Mouse (Mus musculus): ENCODE data around the gene Gne. TPM values are rescaled to one million over a fixed set of nuclear protein-coding genes. Genes with fewer than 3 reads are reported as not detected.
A peak's percentile ranks its signal among the peaks of the same experiment; 100 is the strongest.

Gene Gne
- polyA plus RNA-seq (2012; rRNA removed) (7.3 and 8.5 TPM in 2 replicates), polyA plus RNA-seq (2014; fragmentation: Nextera tagmentation; extraction: Ambion mirVana) (21.3 and 29.9 TPM in 2 replicates)

GRCm38 (mm10) chr4:44083945-44084344 lies at the start of gene Gne:
TSS of gene Gne (minus strand) at chr4:44084177.
- Histone ChIP-seq H3K4me2 (ENCODE audit: low read depth) (peak within 1 kb of the TSS; percentile 9; the same call in 1 of the 2 replicates), H3K4me1 (replicated peaks; ENCODE audit: control insufficient read depth in 2 of 2, insufficient read depth in 2 of 2, low read length in 1 of 2) (no peaks in the 10 kb centered on the region), H3K36me3 (replicated peaks; ENCODE audit: control insufficient read depth, insufficient read depth, low read depth) (no peaks in the 10 kb centered on the region), H3K9me3 (ENCODE audit: control insufficient read depth, low read length) (no peaks in the 10 kb centered on the region), H3K4me3 (ENCODE audit: insufficient read depth in 1 of 2, low read depth in 2 of 2, low read length in 2 of 2) (no peak within 1 kb of the TSS), H3K27ac (no peak within 1 kb of the TSS), H3K9ac (replicated peaks) (no peak within 1 kb of the TSS), H3K27me3 (ENCODE audit: control insufficient read depth, insufficient read depth, low read length) (peaks cover 5% of the 10 kb centered on the region; the same call in 1 of the 2 replicates)
- TF ChIP-seq EP300 (IDR thresholded peaks at IDR 0.05; ENCODE audit: low read depth) (no peak), CTCF (IDR thresholded peaks at IDR 0.05; ENCODE audit: low read depth) (no peak)
- DNase-seq (ENCODE audit: low read depth in 3 of 3, low spot score in 3 of 3) (no peak), ATAC-seq (ENCODE audit: insufficient read depth) (no peak)
- WGBS (ENCODE audit: insufficient replicate concordance): 2% methylated on average over 11 of the region's 11 CpGs

DNA sequence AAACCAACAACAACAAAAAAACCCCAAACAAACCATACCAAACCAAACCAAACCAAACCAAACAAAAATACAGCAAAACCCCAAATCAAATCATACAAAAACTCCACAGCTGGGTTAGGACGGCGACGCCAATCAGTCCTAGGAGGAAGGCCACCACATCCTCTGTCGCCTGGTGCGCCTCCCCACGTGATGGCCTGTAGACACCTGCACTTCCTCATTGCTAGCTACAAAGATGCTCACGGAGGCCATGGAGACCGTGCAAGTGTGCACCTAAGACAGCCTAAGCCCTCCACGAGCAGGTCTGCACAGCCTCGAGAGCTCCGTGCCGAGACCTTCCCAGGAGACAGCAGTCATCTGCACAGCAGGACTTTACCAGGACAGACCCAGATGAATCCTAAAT lies 42.8 kb upstream of the Gne start:
- TF ChIP-seq CTCF (IDR thresholded peaks at IDR 0.05; ENCODE audit: low read depth) (no peak), EP300 (IDR thresholded peaks at IDR 0.05; ENCODE audit: low read depth) (no peak)
- no peak for ATAC-seq (ENCODE audit: insufficient read depth)

DNA sequence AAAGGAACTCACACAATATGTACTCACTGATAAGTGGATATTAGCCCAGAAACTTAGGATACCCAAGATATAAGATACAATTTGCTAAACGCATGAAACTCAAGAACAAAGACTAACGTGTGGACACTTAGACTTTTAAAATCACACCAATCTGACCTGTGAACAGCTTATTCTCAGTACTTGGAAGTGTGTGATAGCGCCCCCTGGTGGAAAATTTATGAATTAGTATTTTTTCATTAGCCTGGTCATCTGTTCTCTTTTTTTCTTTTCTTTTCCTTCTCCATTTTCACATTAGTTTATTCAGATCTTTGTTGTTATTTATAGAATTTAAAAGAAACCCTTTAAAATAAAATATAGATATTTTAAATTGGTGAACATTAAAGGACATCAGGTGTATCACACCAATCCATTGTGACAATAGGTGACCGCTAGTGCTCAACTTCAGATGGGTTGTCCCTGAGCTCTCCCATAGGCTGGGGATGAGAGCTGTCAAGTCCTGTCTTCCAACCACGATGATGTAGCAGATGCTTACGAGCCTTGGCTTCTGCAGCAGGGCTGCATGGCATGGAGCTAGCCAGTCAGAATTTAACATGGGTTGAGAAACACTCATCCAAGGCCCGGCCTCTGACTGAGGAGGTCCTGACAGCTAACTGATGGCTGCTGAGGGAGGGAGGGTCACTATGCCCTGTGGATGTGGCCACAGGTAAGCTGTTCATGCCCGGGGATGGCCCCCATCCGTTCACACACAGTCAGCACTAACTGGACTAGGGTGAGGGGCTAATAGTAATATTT lies 35.6 kb upstream of the Gne start:
- DNase-seq (ENCODE audit: low read depth in 3 of 3, low spot score in 3 of 3) (peak; percentile 17 to 28 (median 17)), ATAC-seq (ENCODE audit: insufficient read depth) (no peak)
- H3K4me3 ChIP-seq (ENCODE audit: insufficient read depth in 1 of 2, low read depth in 2 of 2, low read length in 2 of 2): no peak overlapping the region
- TF ChIP-seq CTCF (IDR thresholded peaks at IDR 0.05; ENCODE audit: low read depth) (peak; percentile 60; the same call in 1 of the 2 replicates), EP300 (IDR thresholded peaks at IDR 0.05; ENCODE audit: low read depth) (no peak)
- no peak overlapping the region for H3K4me2 ChIP-seq (ENCODE audit: low read depth)
- no peak overlapping the region for H3K9ac ChIP-seq (replicated peaks)
- H3K27ac ChIP-seq: no peak overlapping the region
- no peaks in the 10 kb centered on the region for H3K4me1 ChIP-seq (replicated peaks; ENCODE audit: control insufficient read depth in 2 of 2, insufficient read depth in 2 of 2, low read length in 1 of 2)
- no peaks in the 10 kb centered on the region for H3K9me3 ChIP-seq (ENCODE audit: control insufficient read depth, low read length)
- H3K36me3 ChIP-seq (replicated peaks; ENCODE audit: control insufficient read depth, insufficient read depth, low read depth): no peaks in the 10 kb centered on the region
- 36% methylated on average over 9 of the region's 9 CpGs for WGBS (ENCODE audit: insufficient replicate concordance)
- H3K27me3 ChIP-seq (ENCODE audit: control insufficient read depth, insufficient read depth, low read length): no peaks in the 10 kb centered on the region

More for the DNA sequence above, 42.8 kb upstream of the Gne start:
- Histone ChIP-seq H3K4me1 (replicated peaks; ENCODE audit: control insufficient read depth in 2 of 2, insufficient read depth in 2 of 2, low read length in 1 of 2) (no peaks in the 10 kb centered on the region), H3K4me3 (ENCODE audit: insufficient read depth in 1 of 2, low read depth in 2 of 2, low read length in 2 of 2) (no peak overlapping the region), H3K27ac (no peak overlapping the region), H3K9me3 (ENCODE audit: control insufficient read depth, low read length) (no peaks in the 10 kb centered on the region), H3K9ac (replicated peaks) (no peak overlapping the region), H3K27me3 (ENCODE audit: control insufficient read depth, insufficient read depth, low read length) (no peaks in the 10 kb centered on the region), H3K4me2 (ENCODE audit: low read depth) (no peak overlapping the region), H3K36me3 (replicated peaks; ENCODE audit: control insufficient read depth, insufficient read depth, low read depth) (peaks cover 16% of the 10 kb centered on the region)
- 78% methylated on average over 12 of the region's 12 CpGs for WGBS (ENCODE audit: insufficient replicate concordance)
- DNase-seq (ENCODE audit: low read depth in 3 of 3, low spot score in 3 of 3): no peak

- H3K36me3 ChIP-seq (replicated peaks; ENCODE audit: control insufficient read depth, insufficient read depth, low read depth): no peaks in the 10 kb centered on the region
- no peak overlapping the region for H3K9ac ChIP-seq (replicated peaks)
- no peaks in the 10 kb centered on the region for H3K27me3 ChIP-seq (ENCODE audit: control insufficient read depth, insufficient read depth, low read length)
- WGBS (ENCODE audit: insufficient replicate concordance): 70% methylated on average over 13 of the region's 13 CpGs
- H3K4me2 ChIP-seq (ENCODE audit: low read depth): no peak overlapping the region
- no peak overlapping the region for H3K4me3 ChIP-seq (ENCODE audit: insufficient read depth in 1 of 2, low read depth in 2 of 2, low read length in 2 of 2)
- H3K27ac ChIP-seq: no peak overlapping the region
- no peaks in the 10 kb centered on the region for H3K9me3 ChIP-seq (ENCODE audit: control insufficient read depth, low read length)
- ATAC-seq (ENCODE audit: insufficient read depth): no peak
- no peak for TF ChIP-seq EP300 (IDR thresholded peaks at IDR 0.05; ENCODE audit: low read depth)
- no peak for TF ChIP-seq CTCF (IDR thresholded peaks at IDR 0.05; ENCODE audit: low read depth)
- DNase-seq (ENCODE audit: low read depth in 3 of 3, low spot score in 3 of 3): no peak
- H3K4me1 ChIP-seq (replicated peaks; ENCODE audit: control insufficient read depth in 2 of 2, insufficient read depth in 2 of 2, low read length in 1 of 2): peaks cover 0 to 4% of the 10 kb centered on the region in 2 experiments; a peak in 1 of 4 replicates
These were observed 31.1 kb upstream of the Gne start for GRCm38 (mm10) chr4:44115046-44115445.

DNA sequence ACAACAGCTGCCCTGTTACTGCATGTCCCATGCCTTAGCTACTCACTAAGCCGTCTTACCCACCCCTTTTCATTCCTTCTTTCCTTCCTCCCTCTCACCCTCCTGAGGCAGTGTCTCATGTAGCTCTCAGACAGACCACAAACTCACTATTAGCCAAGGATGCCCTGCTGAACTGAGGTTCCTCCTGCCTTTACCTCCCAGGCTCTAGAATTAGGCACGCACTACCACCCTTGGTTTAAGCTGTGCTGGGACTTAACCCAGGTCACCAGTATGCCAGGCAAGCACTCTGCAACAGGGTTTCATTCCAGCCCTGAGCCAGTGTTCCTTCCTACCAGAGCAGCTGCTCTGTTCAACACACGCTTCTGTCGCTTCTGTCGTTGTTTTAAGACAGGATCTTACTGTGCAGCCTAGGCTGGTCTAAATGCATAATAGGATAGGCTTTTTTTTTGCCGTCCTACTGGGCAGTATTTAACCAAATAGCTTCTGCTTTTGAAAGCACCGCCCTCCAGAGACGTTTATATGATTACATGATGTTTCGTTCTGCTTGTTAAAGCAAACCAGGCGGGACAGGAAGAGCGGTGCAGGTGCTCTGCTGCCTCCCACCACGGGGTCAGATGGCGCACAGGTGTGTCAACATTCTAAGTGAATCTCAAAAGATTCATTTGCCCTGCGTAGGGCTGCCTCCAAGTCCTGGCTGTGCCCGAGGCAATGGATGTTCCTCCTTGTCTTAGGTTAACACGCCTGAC lies 29.6 kb upstream of the Gne start:
- H3K27me3 ChIP-seq (ENCODE audit: control insufficient read depth, insufficient read depth, low read length): no peaks in the 10 kb centered on the region
- peaks cover 0 to 4% of the 10 kb centered on the region in 2 experiments; a peak in 1 of 4 replicates for H3K4me1 ChIP-seq (replicated peaks; ENCODE audit: control insufficient read depth in 2 of 2, insufficient read depth in 2 of 2, low read length in 1 of 2)
- no peak overlapping the region for H3K27ac ChIP-seq
- H3K36me3 ChIP-seq (replicated peaks; ENCODE audit: control insufficient read depth, insufficient read depth, low read depth): no peaks in the 10 kb centered on the region
- H3K9me3 ChIP-seq (ENCODE audit: control insufficient read depth, low read length): no peaks in the 10 kb centered on the region
- DNase-seq (ENCODE audit: low read depth in 3 of 3, low spot score in 3 of 3) (no peak), ATAC-seq (ENCODE audit: insufficient read depth) (no peak)
- H3K9ac ChIP-seq (replicated peaks): no peak overlapping the region
- TF ChIP-seq EP300 (IDR thresholded peaks at IDR 0.05; ENCODE audit: low read depth) (no peak), CTCF (IDR thresholded peaks at IDR 0.05; ENCODE audit: low read depth) (no peak)
- H3K4me3 ChIP-seq (ENCODE audit: insufficient read depth in 1 of 2, low read depth in 2 of 2, low read length in 2 of 2): no peak overlapping the region
- WGBS (ENCODE audit: insufficient replicate concordance): 33% methylated on average over 16 of the region's 16 CpGs
- H3K4me2 ChIP-seq (ENCODE audit: low read depth): no peak overlapping the region

All from liver, embryonic 14.5 days (tissue).